Mouse (Mus musculus) kidney, postnatal 4 days (tissue): ENCODE measurements around the gene Spast.

ENCODE experiments used
- DNase-seq, 2 experiments: peaks; one replicate each; pipeline ENCODE4 v3.0.0; 2021; ENCODE audit warnings: mixed read lengths in 2 of 2

Gene Spast

DNA sequence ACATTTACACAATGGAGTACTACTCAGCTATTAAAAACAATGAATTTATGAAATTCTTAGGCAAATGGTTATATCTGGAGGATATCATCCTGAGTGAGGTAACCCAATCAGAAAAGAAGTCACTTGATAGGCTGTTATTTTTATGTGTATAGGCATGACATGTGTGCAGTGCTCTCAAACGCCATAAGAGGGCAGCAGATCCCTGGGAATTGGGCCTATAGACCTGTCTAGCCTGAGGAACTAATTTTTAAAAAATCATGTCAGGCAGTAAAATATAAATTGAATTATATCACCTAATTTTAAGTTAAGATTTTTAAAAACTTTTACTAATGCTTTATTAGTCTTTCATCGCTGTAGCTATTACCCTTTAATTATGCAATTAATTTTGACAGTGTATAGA, 10.6 kb upstream of the Spast start:
- DNase-seq: peak; percentile 76 to 78

DNA sequence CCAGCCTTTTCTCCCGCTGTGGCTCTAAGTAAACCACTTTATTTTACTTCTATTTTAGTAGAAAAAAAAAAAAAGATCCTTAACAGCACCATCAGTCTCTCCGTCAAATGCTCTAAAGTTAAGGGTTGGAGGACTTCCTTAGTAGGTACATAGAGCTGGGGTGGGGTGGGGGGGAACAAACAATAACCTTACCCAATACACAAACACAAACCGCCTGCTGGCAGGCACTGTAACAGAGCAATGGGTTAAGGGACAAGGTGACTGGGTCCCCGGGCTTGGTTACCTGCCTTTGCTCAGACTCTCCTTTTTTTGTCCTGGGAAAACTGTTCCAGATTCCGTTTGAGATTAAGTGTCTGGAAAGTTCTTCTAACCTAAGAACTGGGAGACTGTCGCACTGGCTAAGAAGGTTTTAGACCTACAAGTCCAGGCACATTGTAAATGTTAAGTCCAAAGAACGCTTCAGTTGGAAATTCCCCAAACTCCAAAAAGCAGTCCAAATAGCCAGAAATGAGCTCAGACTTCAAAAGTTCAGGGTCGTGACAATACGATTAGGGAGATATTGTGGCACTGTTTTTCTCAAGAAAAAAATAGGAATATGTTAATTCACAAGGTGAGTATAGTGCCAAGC, 7.6 kb upstream of the Spast start:
- DNase-seq: no peak

DNA sequence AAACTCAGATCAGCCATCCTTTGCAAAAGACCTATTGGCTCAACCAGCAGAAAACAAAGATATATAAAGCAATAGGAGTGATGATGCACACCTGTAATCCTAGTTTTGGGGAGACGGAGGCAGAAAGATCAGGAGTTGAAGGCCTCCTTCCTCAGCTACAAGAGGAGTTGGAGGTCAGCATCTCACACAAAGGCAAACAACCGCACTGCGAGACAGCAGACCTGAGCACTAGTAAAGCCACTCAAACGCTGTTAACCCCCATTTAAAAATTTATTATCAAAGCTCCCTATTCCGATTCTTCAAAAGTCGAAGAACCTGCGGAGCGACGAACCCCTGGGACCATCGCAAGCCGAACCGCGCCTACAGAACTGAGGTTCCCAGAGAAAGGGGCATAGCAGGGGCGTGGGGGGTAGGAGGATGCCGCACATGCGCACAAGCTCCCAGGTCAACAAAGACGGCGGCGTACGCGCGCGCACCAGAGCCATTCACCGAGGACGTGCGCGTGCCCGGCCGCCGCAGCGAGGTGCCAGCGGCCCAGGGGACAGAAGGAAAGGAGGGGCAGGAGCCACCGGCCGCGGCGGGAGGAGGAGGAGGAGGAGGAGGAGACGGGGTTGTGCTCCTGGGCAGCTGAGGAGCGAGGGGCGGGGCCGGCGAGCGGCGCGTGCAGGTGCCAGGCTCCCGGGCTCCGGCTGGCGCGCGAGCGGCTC, 409 bp upstream of the Spast start:
- peak; percentile 96 to 98 for DNase-seq

DNA sequence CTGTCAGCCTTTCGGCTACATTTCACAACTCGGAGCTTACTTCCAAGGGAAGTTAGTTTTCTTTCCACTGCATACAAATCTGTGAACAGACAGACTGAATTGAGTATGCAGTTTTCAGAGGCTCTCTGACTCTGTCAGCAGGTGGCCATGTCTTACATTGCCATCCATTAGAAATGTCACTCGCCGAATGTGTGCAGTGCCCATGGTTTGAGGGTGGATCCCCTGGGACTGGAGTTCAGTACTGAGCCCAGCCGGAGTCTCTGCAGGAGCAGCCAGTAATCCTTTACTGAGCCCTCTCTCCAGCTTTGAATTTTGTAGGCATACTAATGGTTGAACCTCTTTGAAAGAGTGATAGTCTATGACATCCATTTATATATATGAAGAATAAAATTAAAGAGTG, 2.4 kb downstream of the Spast start:
- no peak for DNase-seq

DNA sequence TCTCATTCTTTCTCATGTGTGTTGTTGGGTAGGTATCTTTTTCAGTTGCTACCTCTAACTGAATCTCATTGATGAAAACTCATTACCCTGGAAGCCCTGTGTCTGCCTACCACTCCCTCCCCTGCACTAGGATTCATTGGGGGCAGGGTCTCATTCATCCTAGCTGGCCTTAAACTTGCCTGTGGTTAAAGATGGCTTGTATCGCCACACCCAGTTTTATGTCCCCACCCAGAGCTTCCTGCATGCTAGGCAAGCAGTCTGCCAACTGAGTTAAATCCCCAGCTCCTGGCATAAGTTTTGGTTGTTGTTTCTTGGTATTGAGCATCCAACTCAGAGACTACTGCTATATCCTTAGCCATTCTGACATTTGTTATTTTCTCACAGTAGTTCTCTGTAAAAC, 24.8 kb downstream of the Spast start:
- DNase-seq: no peak

DNA sequence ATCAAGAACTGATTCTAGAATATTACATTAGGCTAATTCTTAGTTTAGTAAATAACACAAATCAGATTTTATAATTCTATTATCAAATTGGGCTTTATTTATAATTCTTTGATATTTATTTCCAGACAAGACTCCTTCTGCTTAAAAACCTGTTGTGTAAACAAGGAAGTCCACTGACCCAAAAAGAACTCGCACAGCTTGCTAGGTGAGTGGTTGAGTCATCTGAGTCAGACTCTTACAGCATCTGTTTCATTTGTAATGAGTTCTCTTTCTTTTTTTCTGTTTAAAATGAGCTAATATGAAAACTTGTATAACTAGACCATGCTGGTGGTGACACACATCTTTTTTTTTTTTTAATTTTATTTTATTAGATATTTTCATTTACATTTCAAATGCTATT, 38.1 kb downstream of the Spast start:
- no peak for DNase-seq

DNA sequence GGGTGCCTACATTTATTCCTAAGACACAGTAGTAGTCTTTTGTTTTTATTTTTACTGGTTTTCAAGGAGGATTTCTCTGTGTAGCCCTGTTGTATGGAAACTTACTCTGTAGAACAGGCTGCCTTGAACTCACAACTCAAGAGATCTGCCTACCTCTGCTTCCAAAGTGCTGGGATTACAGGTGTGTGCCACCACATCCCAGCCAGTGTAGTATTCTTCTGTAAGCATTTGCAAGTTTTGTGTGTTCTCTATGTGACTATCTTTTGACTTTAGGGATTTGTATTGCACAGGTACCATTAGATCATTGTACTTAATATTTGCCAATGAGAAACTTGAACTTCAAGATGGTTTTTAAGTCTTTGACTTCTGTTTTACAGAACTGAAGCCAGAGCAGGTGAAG, 47.9 kb downstream of the Spast start:
- DNase-seq: no peak

DNA sequence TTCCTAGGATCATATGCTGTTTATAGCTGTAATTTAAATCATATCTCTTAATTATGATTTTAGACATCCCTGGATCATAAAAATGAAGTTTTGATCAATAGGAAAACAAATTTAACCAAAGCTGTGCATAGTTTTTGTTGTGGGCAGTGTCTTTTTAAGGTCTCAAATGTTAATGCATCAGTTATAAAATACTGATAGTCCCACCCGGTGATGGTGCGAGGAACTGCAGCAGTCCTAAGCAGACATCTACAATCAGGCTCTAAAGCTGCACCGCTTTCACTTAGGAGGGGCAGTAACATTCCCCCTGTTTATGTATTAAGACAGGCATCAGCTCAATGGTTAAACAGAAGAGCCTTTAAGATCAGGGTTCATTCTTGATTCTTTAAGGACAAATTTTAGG, 51.1 kb downstream of the Spast start:
- DNase-seq: no peak

DNA sequence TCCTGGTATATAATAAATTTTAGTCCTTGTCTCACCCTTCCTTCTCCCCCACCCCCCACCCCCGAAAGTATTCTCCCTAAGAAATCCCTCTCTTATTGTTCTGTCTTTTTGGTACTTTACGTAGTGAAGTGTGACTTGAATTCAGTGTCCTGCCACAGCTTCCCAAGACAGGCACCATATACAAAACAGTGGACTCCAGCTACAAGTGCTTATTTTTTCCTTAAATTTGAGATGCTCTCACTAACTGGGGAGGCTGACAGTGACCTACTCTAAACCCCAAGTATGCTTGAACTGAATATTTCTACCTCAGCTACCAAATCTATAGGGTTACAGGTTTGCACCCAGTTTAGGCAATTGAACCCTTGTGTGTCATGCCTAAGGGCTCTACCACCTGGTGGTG, 55.6 kb downstream of the Spast start:
- DNase-seq: no peak

DNA sequence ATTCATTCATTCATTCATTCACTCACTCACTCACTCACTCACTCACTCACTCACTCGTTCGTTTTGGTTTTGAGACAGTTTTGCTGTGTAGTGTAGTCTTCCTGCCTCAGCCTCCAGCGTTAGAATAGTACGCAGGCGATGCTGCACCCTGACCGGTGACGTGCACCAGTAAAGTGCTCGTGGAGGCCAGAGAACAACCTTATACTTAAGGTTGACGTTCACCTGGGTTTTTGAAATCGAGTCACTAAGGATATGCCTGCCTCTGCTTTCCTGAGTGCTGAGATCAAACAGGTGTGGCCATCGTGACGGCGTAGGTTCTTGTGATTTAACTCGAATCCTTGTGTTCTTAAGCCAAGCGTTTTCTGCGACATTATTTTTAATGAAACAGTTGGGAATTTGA, 56.1 kb downstream of the Spast start:
- DNase-seq: no peak

DNA sequence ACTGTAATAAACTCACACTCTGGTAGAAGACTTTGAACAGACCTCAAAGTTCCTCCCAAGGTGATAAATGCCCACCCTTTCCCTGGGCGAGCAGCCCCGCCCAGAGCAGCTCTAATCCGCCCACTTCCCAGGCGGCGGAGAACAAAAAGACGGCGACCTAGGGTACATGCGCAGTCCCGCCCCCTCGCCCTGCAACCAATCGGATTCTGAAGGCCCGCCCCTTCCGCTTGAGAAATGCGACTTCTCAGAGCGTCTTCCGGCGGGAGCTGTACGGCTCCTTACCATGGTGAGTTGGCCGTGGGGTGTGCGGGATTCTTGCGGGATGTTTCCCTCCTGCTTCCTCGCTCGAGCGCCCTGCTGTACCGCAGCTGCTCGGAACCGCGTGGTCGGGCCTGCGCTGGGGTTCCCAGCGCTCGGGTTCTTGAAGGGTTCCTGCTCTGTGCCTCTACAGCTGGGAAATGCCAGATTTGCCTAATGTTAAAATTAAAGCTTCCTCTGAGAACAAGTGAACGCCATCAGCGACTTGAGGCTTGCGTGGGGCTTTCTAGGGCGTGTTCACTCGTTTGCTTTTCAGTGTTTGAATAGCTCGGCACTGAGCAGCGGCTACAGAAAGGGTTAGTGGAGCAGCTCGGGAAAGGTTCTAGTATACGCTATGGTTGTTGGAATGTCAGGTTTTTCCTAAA, 56.7 kb downstream of the Spast start, which contains the start of gene Slc30a6:
Gene Slc30a6 (plus strand): TSS at position 226 of the 683 bp plus-strand sequence.
- DNase-seq: peak; percentile 98 to 99

DNA sequence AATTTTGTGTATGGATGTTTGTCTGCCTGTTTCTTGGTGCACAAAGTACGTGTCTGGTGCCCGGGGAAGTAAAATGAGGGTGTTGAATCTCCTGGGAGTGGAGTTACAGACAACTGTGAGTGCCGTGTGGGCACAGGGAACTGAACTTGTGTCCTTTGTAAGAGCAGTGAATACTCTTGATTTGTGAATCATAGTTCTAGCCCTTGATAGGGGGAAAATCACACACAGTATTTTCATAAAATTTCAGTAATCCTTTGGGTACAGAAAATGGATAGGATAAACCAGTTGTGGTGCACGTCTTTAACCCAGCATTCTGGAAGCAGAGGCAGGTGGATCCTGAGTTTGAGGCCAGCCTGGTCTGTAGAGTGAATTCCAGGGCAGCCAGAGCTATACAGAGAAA, 58.0 kb downstream of the Spast start:
- no peak for DNase-seq

DNA sequence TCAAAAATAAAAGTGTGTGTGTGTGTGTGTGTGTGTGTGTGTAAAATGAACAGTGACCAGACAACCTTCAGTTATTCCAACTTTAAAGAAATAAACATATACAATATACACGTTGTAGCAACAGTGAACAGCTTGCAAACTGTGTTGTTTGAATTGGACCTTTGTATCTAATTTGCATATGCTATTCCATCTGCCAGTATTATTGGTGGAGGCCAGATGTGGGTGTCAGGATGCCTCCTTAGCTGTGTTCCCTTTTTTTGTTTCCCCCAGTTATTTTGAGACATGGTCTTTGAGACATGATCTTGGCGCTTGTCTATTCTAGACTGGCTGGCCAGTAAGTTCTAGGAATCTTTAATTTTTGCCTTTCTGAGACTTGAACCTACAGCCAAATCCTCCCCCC, 58.4 kb downstream of the Spast start:
- no peak for DNase-seq

DNA sequence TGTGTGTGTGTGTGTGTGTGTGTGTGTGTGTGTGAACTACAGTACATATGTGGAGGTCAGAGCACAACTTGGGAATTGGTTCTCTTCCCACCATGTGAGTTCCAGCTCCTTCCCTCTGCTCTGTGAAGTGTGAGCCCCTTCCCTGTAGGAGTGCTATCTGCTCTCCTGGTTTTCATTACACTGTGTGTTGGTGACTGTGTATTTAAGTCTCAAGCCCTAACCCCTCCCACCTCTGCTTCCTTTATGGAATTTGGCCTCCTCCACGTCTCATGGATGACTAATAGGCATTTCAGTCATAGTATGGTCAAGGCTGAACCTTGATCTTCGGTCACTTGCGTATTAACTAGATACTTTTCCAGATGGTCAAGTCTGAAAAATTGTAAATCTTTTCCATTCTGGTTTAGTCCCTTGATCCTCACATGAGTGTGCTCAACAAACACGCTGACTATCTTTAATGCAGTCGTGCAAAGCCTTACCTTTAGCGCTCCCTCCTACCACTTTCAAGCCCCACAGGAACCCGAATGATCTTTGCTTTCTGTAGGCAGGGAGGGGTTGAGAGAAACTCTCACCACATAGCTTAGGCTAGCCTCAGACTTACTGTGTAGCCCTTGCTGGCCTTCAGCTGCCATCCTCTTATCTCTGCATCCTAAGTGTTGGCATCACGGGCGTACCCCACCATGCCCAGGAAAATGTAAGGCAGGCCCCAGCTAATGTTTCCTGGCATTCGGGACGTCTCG, 63.9 kb downstream of the Spast start:
- DNase-seq: peak in 1 of 2 experiments; percentile 10

DNA sequence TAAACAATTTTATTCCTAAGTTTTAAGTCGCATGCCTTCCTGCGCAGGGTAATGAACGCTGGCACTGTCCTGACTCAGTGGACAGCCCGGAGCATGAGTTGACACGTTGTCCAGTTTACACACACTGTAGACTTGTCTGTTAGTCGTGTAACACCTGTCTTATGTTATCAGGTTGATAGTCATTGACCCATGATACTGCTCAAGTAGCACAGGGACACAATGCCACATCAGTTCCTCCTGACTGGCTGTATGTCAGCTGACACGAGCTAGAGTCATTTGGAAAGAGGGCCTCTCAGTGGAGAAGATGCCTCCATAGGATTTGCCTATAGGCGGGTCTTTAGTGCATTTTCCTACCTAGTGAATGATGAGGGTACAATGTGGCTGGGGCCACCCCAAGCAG, 67.7 kb downstream of the Spast start:
- no peak for DNase-seq

DNA sequence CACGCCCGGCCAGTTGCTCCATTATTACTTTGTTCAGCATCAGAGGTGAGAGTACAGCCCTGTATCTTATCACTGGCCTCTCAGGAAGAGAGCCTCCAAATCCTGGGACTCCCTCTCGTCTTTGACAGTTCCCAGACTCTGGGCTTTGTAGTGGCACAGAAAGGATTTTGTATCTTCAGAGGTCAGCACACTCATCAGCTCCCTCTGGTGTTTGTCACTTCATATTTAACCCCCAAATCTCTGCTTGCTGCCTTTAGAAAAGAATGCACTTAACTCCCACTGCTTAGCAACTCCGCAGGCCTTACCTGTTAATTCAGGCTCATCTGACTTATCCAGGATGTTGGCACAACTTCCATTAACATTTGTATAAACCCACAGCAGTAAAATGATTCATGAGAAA, 70.9 kb downstream of the Spast start:
- no peak for DNase-seq

DNA sequence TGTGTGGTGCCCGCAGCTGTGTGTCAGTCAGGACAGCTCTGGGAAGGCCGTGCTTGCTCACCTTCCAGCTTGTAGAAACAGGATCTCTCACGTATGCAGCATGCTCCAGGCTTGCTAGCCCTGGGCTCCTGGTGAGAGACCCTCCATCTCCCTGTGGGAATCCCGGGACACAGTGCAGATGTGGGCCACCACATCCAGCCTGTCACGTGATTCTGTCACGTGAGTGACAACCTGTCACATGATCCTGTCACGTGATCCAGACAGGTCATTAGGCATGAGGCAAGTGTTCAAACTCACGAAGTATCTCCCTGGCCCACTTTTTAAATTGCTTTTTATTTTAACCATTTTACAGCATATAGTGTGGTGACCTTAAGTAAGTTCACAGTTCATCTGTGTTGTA, 74.5 kb downstream of the Spast start:
- DNase-seq: no peak

DNA sequence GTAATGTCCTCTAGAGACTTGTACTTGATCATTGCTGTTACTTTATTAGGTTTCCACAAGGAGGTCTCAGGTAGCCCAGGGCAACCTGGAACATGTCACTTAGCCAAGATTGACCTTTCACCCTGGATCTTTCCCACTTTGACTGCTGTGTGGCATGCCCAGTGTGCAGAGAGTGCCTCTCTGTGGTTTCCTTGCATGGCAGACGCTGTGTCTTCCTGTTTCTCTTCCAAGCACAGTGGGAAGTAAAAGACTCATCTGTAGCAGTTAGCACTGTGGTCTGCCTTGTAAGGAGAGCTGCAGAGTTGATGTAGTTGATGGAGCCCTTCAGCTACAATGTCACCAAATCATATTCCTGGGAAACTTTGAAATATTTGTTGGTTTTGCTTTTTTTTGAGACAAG, 75.9 kb downstream of the Spast start:
- no peak for DNase-seq

DNA sequence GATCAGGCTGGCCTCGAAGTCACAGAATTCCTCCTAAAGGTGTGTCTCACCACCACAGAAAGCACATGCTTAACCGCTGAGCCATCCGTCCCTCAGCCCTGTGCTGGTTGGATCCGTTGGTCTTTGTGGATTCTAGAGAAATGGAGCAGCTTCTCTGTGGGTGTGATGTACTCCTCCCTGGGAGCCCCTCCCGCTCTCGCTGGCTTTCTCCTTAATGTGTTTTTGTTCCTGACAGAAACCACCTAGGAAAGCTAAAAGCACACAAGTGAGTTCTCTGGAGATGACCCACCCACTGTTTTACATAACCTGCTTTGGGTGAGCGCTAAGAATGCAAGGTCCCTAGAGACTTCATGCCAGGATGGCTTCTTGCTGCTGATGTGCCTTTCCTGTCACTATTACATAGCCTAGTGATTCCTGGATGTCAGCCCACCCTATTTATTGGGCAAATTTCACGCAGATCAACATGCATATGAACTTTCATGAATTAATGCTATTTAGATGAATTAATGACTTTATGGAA, 78.1 kb downstream of the Spast start:
- DNase-seq: no peak

DNA sequence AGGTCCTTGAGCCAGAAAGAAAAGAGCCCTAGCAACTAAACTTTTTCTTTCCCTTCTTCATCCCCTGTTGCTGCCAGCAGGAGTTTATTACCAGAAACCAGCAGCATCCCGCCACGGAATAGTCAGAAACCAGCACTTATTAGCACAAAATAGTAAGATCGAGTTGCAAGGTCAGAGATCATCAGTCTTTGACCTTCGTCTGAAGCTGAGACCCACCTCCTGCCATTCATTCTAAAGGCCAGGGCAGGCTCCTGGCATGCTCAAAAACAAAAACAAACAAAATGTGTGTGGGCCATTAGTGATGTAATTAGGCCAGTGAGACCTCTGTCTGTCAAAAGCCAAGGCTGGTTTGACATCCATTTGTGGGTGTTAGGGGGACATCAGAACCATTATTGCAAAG, 79.4 kb downstream of the Spast start:
- no peak for DNase-seq

DNA sequence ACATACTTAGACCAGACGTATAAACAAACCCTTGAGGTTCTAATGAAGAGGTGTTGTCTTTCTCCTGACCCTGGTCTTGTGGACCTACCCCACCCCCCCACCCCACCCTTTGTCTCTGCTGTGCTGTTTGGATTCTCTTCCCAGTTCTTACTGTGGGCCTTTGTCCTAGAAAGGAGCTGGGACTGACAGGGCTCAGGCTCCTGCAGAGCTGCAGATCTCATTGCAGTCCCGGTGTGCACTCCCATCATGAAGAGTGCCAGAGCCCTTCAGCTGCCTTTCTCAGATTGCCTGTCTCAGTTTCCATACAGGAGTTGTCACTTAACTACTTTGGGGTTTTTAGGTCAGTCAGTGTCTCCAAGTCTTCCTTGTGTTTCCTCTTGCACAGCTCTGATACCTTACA, 81.9 kb downstream of the Spast start:
- no peak for DNase-seq

DNA sequence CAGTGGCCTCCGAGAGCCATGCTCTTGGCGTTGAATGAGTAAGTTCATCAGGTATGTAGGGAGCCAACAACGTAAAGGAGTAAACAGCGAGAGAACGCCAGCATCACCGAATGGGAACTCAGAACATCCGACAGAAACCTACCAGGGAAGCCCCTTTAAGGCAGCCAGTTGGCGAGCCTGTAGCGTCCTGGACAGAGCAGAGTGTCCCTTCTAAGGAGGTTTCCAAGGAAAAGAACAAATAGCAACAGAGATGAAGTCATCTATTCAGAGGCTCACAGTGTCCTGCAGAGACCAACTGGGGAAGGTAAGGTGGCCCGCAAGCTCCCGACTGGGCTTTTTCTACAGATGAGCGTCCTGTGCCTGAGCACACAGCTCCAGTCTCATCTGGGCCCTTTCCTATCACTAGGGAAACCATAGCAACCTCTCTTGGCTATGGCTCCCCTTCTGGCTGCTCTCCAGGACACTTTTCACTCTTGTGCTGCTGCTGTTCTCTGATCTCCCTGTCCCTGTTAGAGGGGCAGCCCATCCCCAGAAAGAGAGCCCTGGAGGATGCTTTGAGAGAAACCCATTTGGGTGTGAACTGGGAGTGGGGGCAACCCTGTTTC, 85.7 kb downstream of the Spast start:
- DNase-seq: no peak

DNA sequence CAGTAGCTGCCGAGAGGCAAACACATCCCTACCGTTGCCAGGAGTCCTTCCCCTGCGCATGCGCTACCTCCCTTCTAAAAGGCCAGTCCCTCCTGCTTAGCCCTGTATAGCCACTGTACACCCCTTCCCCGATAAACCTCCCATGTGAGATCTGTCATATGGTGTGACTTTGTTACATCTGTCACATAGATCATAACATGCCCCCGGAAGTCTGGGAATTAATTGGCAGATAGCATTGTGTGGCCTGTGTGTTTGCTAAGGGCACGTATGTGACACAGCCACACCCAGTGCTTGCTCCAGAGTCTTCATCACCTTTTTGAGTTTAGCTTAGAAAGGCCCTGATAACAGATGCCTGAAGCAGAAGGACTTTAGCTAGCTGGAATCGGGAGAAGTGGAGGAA, 91.3 kb downstream of the Spast start:
- DNase-seq: no peak
